Mouse (Mus musculus): Measurements from ENCODE around the gene Mpi. TPM values are rescaled to one million over a fixed set of nuclear protein-coding genes. Genes with fewer than 3 reads are reported as not detected.

Gene Mpi
- polyA plus RNA-seq, 1 experiment = 73.3 TPM

DNA sequence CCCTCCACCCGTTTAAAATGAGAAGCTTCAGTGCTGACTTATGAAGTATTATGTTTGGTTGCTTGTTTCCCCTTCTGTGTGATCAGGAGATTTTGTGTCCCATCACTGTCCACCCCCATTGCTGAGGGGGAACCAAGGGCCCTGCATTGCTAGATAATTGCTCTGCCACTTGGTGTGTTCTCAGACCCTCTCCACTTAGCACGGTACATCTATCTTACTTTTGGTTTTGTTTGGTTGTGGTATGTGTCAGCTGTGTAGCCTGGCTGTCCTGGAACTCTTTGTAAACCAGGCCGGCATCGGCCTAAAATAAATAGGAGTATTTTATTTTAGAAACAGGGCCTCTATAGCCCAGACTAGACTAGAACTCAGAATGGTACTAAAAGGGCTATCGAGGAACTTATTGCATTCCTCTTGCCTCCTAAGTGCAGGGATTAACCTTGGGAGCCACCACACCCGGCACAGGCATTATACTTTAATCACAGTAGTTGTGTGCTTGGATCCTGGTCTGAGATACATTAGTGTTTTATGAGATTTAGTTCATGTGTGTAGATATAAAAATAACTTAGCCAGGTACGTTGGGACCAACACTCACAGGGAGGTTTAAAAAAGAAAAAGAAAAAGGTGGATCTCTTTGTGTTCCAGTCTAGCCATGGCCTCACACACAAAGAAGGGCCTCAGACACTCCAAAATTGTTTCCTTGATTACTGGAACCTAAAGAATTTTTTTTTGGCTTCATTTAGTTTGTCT lies 30.3 kb downstream of the Mpi start:
- TF ChIP-seq POLR2A (IDR thresholded peaks at IDR 0.05; ENCODE audit: borderline replicate concordance, extremely low read depth, insufficient read depth, insufficient read length, poor library complexity, severe bottlenecking) (no peak), CTCF (IDR thresholded peaks at IDR 0.05; ENCODE audit: borderline replicate concordance, extremely low read depth, insufficient read depth, insufficient read length) (no peak)
- no peak for DNase-seq (ENCODE audit: low read depth)

DNA sequence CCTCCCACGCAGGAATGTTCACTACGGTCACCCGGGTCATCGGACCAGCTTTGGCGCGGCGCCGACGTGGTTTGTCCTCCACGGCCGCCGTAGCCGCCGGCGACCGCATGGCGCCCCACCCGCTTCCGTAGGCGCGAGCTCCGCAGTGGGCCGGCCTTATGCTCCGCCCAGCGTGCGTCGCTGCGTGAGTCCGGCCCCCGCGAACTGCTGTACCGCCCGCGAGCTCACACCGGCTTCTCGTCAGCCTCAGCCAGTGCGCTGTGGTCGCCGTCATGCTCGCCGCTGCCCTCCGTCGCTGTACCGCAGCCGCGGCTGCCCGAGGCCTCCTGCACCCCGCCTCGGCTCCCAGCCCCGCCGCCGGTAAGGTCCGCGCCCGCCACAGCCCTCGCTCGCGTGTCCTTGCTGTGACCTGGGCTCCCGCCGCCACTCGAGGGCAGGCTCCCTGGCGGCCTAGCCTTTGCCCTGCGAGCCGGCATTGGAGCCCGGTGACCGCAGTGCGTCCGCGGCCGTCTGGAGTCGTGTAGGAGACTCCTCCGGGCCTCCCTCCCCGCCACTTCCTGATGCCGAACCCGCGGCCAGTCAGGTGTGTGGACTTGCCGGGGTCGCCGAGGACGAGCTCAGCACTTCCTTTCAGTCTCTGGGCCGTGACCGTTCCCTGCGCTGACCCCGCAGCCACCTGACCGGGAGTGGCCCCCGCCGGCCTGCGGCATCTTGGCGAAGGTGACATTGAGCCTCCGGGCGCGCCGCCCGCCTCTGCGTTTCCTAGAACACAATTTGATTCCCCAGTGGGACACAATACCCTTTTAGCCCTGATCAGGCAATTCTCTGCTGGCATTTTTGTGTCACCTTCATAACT lies 31.3 kb downstream of the Mpi start, which contains the start of gene Cox5a:
Gene Cox5a, plus strand, starts transcription at position 219 of the 856 bp plus-strand sequence.
- TF ChIP-seq POLR2A (IDR thresholded peaks at IDR 0.05; ENCODE audit: borderline replicate concordance, extremely low read depth, insufficient read depth, insufficient read length, poor library complexity, severe bottlenecking) (peak; percentile 82), CTCF (IDR thresholded peaks at IDR 0.05; ENCODE audit: borderline replicate concordance, extremely low read depth, insufficient read depth, insufficient read length) (no peak)
- DNase-seq (ENCODE audit: low read depth) = peak; percentile 98

DNA sequence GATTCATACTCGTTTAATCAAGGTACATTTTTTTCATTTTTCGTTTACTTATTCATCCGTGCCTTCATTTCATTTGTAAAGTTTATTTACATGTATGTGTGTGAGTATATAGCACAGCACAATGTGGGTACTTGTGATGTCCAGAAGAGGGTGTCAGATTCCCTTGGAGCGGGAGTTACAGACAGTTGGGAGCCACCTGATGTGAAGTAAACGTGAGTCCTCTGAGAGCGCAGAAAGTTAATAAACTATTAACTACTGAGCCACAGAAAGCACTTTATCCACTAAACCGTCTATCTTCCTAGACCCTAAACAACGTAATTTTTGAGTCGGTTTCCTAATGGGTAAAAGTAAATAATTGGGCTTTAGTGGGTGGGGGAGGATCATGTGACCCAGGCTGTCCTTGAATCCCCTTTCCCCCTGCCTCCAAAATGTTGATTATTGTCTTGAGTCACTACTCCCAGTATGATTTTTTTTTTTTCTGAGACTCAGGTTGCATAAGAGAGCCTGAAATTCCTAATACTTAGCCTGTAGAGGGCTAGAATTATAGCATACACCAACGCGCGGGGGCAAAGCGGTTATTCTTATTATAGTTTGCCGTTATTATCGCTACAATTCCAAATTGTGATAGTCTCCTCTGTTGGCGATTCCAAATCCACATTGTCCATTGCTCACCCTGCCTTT lies 32.0 kb downstream of the Mpi start:
- peak; percentile 30 for DNase-seq (ENCODE audit: low read depth)
- no peak for TF ChIP-seq POLR2A (IDR thresholded peaks at IDR 0.05; ENCODE audit: borderline replicate concordance, extremely low read depth, insufficient read depth, insufficient read length, poor library complexity, severe bottlenecking)
- no peak for TF ChIP-seq CTCF (IDR thresholded peaks at IDR 0.05; ENCODE audit: borderline replicate concordance, extremely low read depth, insufficient read depth, insufficient read length)

DNA sequence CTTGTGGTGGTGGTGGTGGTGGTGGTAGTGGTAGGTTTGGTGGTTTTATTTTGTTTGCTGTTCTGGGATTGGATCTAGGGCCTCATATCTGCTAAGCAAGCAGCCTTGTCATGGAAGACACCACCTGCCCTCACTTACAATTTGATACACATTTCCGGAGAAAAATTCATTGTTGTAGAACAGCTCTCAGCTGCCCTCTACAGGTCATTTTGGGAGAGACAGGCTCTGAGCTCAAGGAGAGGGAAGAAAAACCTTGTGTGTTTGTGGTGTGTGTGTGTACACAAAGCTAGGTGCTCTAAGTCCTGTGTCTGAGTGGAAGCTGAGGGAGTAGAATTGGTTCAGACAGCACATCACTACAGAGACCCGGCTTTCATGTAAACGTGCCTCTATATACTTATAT lies 35.5 kb downstream of the Mpi start:
- peak; percentile 88 for DNase-seq (ENCODE audit: low read depth)
- no peak for TF ChIP-seq POLR2A (IDR thresholded peaks at IDR 0.05; ENCODE audit: borderline replicate concordance, extremely low read depth, insufficient read depth, insufficient read length, poor library complexity, severe bottlenecking)
- peak; percentile 78; the same call in 1 of the 2 replicates for TF ChIP-seq CTCF (IDR thresholded peaks at IDR 0.05; ENCODE audit: borderline replicate concordance, extremely low read depth, insufficient read depth, insufficient read length)

DNA sequence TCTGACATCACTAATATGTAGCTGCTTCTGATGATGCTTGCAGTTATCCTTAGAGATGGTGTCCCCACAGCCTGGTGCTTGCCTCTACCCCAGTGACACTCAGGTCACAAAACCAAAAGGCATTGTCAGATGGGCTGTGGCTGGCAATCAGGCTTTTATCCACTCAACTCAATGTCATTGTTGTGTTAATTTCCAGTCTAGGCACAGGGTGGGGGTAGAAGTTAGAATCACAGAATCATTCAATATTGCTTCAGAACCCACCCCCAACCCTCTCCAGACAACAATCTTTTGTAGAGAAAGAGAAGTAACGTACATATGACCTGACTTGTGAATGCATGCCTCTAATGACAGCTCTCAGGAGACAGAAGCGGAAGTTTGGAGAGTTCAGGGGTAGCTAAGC lies 42.0 kb downstream of the Mpi start:
- TF ChIP-seq CTCF (IDR thresholded peaks at IDR 0.05; ENCODE audit: borderline replicate concordance, extremely low read depth, insufficient read depth, insufficient read length) = no peak
- TF ChIP-seq POLR2A (IDR thresholded peaks at IDR 0.05; ENCODE audit: borderline replicate concordance, extremely low read depth, insufficient read depth, insufficient read length, poor library complexity, severe bottlenecking) = no peak

DNA sequence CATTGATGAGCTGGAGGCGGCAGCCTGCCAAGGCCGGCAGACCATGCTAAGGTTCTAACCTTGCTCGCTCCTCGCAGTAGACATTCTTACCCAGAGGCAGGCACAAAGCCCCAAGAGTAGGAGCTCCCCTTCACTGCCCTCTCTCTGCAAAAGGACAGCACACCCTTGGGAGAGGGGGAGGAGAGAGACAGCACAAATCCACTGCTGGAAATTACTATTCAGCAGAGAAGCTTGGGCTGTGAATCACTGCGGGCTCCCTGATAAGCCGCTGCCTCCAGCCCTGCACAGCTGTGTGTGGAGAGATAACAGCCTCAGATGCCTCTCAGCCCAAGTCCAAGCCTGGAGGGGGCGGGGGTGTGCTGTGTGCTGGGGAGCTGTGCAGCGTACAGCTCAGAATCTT lies 46.9 kb downstream of the Mpi start:
- peak; percentile 91 for DNase-seq (ENCODE audit: low read depth)
- TF ChIP-seq CTCF (IDR thresholded peaks at IDR 0.05; ENCODE audit: borderline replicate concordance, extremely low read depth, insufficient read depth, insufficient read length) (no peak), POLR2A (IDR thresholded peaks at IDR 0.05; ENCODE audit: borderline replicate concordance, extremely low read depth, insufficient read depth, insufficient read length, poor library complexity, severe bottlenecking) (no peak)

More for the DNA sequence above, 42.0 kb downstream of the Mpi start:
- DNase-seq (ENCODE audit: low read depth) = no peak

DNA sequence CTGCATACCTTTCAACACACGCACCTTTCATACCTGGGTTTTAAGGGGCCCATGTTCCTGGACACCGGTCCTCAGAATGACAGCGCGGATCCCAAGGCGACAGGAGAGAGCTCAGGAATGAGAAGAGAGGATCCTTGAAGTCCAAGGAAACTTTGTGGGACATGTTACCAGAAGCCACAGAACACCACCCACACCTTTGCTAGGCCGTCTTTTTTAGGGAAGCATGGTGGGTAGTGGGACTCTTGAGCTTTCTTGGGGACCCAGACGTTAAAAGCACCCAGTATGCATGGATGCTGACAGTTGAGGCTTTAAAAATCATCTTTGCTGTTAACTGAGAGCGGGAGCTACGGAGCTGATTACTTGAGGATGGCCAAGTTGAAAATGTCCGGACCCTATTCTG lies 47.7 kb downstream of the Mpi start:
- TF ChIP-seq CTCF (IDR thresholded peaks at IDR 0.05; ENCODE audit: borderline replicate concordance, extremely low read depth, insufficient read depth, insufficient read length) (no peak), POLR2A (IDR thresholded peaks at IDR 0.05; ENCODE audit: borderline replicate concordance, extremely low read depth, insufficient read depth, insufficient read length, poor library complexity, severe bottlenecking) (no peak)
- DNase-seq (ENCODE audit: low read depth) = no peak

DNA sequence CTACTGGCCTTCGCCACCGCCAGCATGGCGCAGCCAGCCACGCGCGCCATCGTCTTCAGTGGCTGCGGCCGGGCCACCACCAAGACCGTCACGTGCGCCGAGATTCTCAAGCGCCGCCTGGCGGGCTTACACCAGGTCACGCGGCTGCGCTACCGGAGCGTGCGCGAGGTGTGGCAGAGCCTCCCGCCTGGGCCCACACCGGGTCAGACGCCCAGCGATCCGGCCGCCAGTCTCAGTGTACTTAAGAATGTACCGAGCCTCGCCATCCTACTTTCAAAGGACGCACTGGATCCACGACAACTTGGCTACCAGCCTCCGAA lies 48.2 kb downstream of the Mpi start:
- TF ChIP-seq CTCF (IDR thresholded peaks at IDR 0.05; ENCODE audit: borderline replicate concordance, extremely low read depth, insufficient read depth, insufficient read length) (peak; percentile 22; the same call in 1 of the 2 replicates), POLR2A (IDR thresholded peaks at IDR 0.05; ENCODE audit: borderline replicate concordance, extremely low read depth, insufficient read depth, insufficient read length, poor library complexity, severe bottlenecking) (no peak)
- peak; percentile 77 for DNase-seq (ENCODE audit: low read depth)

DNA sequence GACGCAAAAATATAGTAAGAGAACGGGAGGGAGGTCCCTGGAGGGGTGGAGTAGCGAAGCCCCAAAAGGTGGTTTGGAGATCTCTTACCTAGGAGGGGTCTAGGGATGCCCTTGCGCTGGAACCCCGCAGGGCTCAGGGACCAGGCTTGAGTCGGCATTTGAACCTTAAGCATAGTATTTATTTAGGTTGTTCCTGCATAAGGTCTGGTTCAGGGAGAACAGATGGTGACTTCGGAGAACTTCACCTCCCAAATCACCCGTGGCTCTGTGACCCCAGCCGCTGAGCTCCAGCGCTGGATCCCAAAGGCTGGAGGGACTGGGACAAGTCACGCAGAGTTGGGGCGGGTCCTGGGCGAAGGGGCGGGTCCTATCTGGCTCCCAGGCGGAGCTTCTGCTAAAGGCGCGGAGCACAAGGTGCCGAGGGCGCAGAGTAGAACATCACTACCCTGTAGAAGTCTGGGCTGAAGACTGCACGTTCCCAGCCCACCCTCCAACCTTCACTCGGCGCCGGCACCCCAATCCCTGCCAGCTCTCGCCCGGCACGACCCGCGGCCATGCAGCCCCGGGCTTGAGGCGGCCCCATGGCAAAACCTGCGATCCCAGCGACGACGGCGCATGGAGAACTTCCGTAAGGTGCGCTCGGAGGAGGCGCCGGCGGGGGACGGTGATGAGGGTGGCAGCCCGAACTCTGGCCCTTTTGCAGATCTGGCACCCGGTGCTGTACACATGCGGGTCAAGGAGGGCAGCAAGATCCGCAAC lies 48.8 kb downstream of the Mpi start, which contains the start of gene Rpp25:
Gene Rpp25, plus strand, starts transcription at position 405 of the 759 bp plus-strand sequence.
- peak; percentile 65 for DNase-seq (ENCODE audit: low read depth)
- TF ChIP-seq POLR2A (IDR thresholded peaks at IDR 0.05; ENCODE audit: borderline replicate concordance, extremely low read depth, insufficient read depth, insufficient read length, poor library complexity, severe bottlenecking) = no peak
- TF ChIP-seq CTCF (IDR thresholded peaks at IDR 0.05; ENCODE audit: borderline replicate concordance, extremely low read depth, insufficient read depth, insufficient read length) = no peak

DNA sequence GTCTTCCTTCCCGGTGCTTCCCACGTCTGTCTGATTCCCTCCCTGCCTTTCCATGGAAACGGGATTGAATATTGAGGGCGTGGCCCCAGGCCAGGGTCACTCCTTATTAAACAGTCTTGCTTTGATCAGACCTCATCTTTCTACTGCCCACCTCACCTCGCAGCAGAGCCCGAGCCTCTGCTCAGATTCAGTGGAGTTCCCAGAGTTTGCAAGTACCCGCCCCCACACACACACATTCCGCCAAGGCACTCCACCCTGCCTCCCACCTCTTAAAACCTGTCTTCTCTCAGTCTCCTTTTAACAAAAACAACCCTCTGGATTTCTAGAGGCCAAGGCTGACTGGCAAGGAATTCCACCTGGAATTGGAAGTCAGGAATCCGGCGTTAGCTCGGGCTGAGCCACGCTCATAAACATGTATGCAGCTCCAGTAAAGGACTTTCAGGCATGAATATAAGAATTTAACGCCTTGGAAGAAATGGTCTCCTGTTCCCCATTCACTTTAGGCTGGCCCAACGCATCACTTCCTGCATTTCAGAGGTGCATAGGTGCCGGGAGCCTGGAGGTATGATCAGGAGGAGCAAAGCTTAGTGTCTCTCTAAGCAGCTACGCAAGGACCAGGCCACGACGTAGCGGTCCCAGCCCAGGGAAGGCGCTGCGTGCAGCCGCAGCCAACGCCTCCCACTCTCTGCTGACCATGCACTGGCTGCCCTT lies 49.5 kb downstream of the Mpi start:
- DNase-seq (ENCODE audit: low read depth) = peak; percentile 19
- TF ChIP-seq CTCF (IDR thresholded peaks at IDR 0.05; ENCODE audit: borderline replicate concordance, extremely low read depth, insufficient read depth, insufficient read length) (no peak), POLR2A (IDR thresholded peaks at IDR 0.05; ENCODE audit: borderline replicate concordance, extremely low read depth, insufficient read depth, insufficient read length, poor library complexity, severe bottlenecking) (no peak)
